Mouse (Mus musculus) forebrain, postnatal 0 days (tissue): ENCODE measurements around the gene Mamstr. TPM values are rescaled to one million over a fixed set of nuclear protein-coding genes. Genes with fewer than 3 reads are reported as not detected.

ENCODE experiments used
- ATAC-seq: fragments of 200-750 bp; cut with Nextera tagmentation; 2 replicates; pipeline ENCODE4 v1.8.0; 2017; ENCODE audit warnings: mild to moderate bottlenecking, moderate library complexity
- DNase-seq: peaks from one replicate; pipeline ENCODE4 v3.0.0-alpha.2; 2015
- H3K27ac ChIP-seq: fragments of 300-500 bp; sonication (generic); 2 replicates; pipeline ENCODE4 v1.5.1; 2014; ENCODE audit warnings: low read depth, mild to moderate bottlenecking, antibody characterized with exemption, low read length, moderate library complexity, mixed read lengths
- H3K27me3 ChIP-seq: fragments of 300-500 bp; sonication (generic); 2 replicates; pipeline ENCODE4 v1.6.1; 2014; ENCODE audit warnings: mild to moderate bottlenecking, low read length, mixed read lengths; ENCODE audit not compliant: insufficient read depth
- H3K36me3 ChIP-seq: fragments of 300-500 bp; sonication (generic); 2 replicates; pipeline ENCODE4 v1.6.1; 2014; ENCODE audit warnings: mild to moderate bottlenecking, moderate library complexity; ENCODE audit not compliant: insufficient read depth
- H3K4me1 ChIP-seq: fragments of 300-500 bp; sonication (generic); 2 replicates; pipeline ENCODE4 v1.6.1; 2014; ENCODE audit warnings: antibody characterized with exemption; ENCODE audit not compliant: insufficient read depth
- H3K4me2 ChIP-seq: fragments of 300-500 bp; sonication (generic); 2 replicates; pipeline ENCODE4 v1.6.1; 2014; ENCODE audit warnings: low read depth, mild to moderate bottlenecking, moderate library complexity
- H3K4me3 ChIP-seq: fragments of 300-500 bp; sonication (generic); 2 replicates; pipeline ENCODE4 v1.5.1; 2014; ENCODE audit warnings: low read depth, low read length, mixed read lengths
- H3K9ac ChIP-seq: fragments of 300-500 bp; sonication (generic); 2 replicates; pipeline ENCODE4 v1.6.1; 2014; ENCODE audit warnings: mild to moderate bottlenecking
- H3K9me3 ChIP-seq: fragments of 300-500 bp; sonication (generic); 2 replicates; pipeline ENCODE4 v1.6.1; 2016; ENCODE audit warnings: low read length
- CTCF ChIP-seq: sonication (generic); IDR thresholded peaks from 2 replicates; pipeline ENCODE4 v1.5.1; 2016; ENCODE audit warnings: antibody characterized with exemption, control low read depth, low read depth
- WGBS: fragments of 180-500 bp; shearing (Covaris S2); extraction: QIAGEN DNeasy Blood & Tissue Kit; methylation state at CpG from one replicate; pipeline ENCODE4 v1.1.7; 2014; 5-methylcytosine and 5-hydroxymethylcytosine counted together
- polyA plus RNA-seq: library from polyadenylated mRNA; unstranded; fragments of >200 nt; fragmentation: Nextera tagmentation; extraction: Ambion mirVana; gene quantifications from 2 replicates; pipeline ENCODE4 v1.2.1, GENCODE M21; 2015
- total RNA-seq: library from RNA; depleted of rRNA; stranded (reverse); fragments of >200 nt; gene quantifications from 2 replicates; pipeline ENCODE4 v1.2.3, GENCODE M21; 2014

Mamstr gene
- total and polyA plus RNA-seq, 2 experiments from 2014 or later, result 2.2 to 2.6 TPM

GRCm38 (mm10) chr7:45642503-45643255 lies 2.9 kb downstream of the Mamstr start:
- peak overlapping the region; percentile 59 for H3K9ac ChIP-seq
- no peaks in the 10 kb centered on the region for H3K36me3 ChIP-seq
- H3K4me3 ChIP-seq, result peak overlapping the region; percentile 44
- DNase-seq (no peak), ATAC-seq (no peak)
- 31% methylated on average over 16 of the region's 16 CpGs for WGBS
- no peaks in the 10 kb centered on the region for H3K27me3 ChIP-seq
- no peak for TF ChIP-seq CTCF
- H3K27ac ChIP-seq, result peak overlapping the region; percentile 87
- H3K9me3 ChIP-seq, result no peaks in the 10 kb centered on the region
- peaks cover 15% of the 10 kb centered on the region; the same call in 1 of the 2 replicates for H3K4me1 ChIP-seq
- H3K4me2 ChIP-seq, result peak overlapping the region; percentile 72

- peaks cover 15% of the 10 kb centered on the region; the same call in 1 of the 2 replicates for H3K4me1 ChIP-seq
- peak overlapping the region; percentile 72 for H3K4me2 ChIP-seq
- ATAC-seq, result peak; percentile 95
- peak overlapping the region; percentile 44 for H3K4me3 ChIP-seq
- 1% methylated on average over 28 of the region's 28 CpGs for WGBS
- DNase-seq, result peak; percentile 96
- no peaks in the 10 kb centered on the region for H3K9me3 ChIP-seq
- TF ChIP-seq CTCF, result no peak
- peak overlapping the region; percentile 59 for H3K9ac ChIP-seq
- H3K36me3 ChIP-seq, result no peaks in the 10 kb centered on the region
- peak overlapping the region; percentile 87 for H3K27ac ChIP-seq
- H3K27me3 ChIP-seq, result no peaks in the 10 kb centered on the region
These were observed 3.8 kb downstream of the Mamstr start for GRCm38 (mm10) chr7:45643441-45644178.

- H3K27me3 ChIP-seq, result no peaks in the 10 kb centered on the region
- H3K9ac ChIP-seq, result peak overlapping the region; percentile 14; the same call in 1 of the 2 replicates
- no peak for TF ChIP-seq CTCF
- H3K27ac ChIP-seq, result peak overlapping the region; percentile 62
- peak; percentile 53 for ATAC-seq
- no peaks in the 10 kb centered on the region for H3K36me3 ChIP-seq
- WGBS, result 4% methylated on average over 18 of the region's 18 CpGs
- H3K4me2 ChIP-seq, result peak overlapping the region; percentile 72
- H3K4me1 ChIP-seq, result peaks cover 15% of the 10 kb centered on the region; the same call in 1 of the 2 replicates
- peak; percentile 78 for DNase-seq
- peak overlapping the region; percentile 27 for H3K4me3 ChIP-seq
- no peaks in the 10 kb centered on the region for H3K9me3 ChIP-seq
These were observed 4.4 kb downstream of the Mamstr start for GRCm38 (mm10) chr7:45644183-45644582.

GRCm38 (mm10) chr7:45644872-45645590 lies 5.3 kb downstream of the Mamstr start:
- H3K27me3 ChIP-seq, result no peaks in the 10 kb centered on the region
- ATAC-seq, result no peak
- H3K4me3 ChIP-seq, result no peak overlapping the region; the same call in 1 of the 2 replicates
- H3K9me3 ChIP-seq, result no peaks in the 10 kb centered on the region
- H3K27ac ChIP-seq, result peak overlapping the region; percentile 62
- no peak for DNase-seq
- peaks cover 15% of the 10 kb centered on the region; the same call in 1 of the 2 replicates for H3K4me1 ChIP-seq
- H3K4me2 ChIP-seq, result peak overlapping the region; percentile 72
- no peak for TF ChIP-seq CTCF
- H3K9ac ChIP-seq, result no peak overlapping the region
- WGBS, result 68% methylated on average over 6 of the region's 6 CpGs
- H3K36me3 ChIP-seq, result no peaks in the 10 kb centered on the region

- H3K4me2 ChIP-seq, result no peak overlapping the region
- no peak overlapping the region for H3K4me3 ChIP-seq
- H3K4me1 ChIP-seq, result peaks cover 15% of the 10 kb centered on the region; the same call in 1 of the 2 replicates
- no peaks in the 10 kb centered on the region for H3K27me3 ChIP-seq
- no peaks in the 10 kb centered on the region for H3K36me3 ChIP-seq
- no peaks in the 10 kb centered on the region for H3K9me3 ChIP-seq
- no peak overlapping the region for H3K27ac ChIP-seq
- H3K9ac ChIP-seq, result no peak overlapping the region
- 86% methylated on average over 7 of the region's 7 CpGs for WGBS
- TF ChIP-seq CTCF, result no peak
- no peak for ATAC-seq
- DNase-seq, result no peak
These were observed 5.8 kb downstream of the Mamstr start for GRCm38 (mm10) chr7:45645591-45645971.

- no peak for TF ChIP-seq CTCF
- Histone ChIP-seq H3K9ac (no peak overlapping the region), H3K4me2 (no peak overlapping the region), H3K27me3 (no peaks in the 10 kb centered on the region), H3K36me3 (no peaks in the 10 kb centered on the region), H3K4me1 (peaks cover 15% of the 10 kb centered on the region; the same call in 1 of the 2 replicates), H3K9me3 (no peaks in the 10 kb centered on the region), H3K4me3 (no peak overlapping the region), H3K27ac (no peak overlapping the region)
- no peak for ATAC-seq
- WGBS, result 75% methylated on average over 4 of the region's 4 CpGs
- no peak for DNase-seq
These were observed 6.9 kb downstream of the Mamstr start for GRCm38 (mm10) chr7:45646671-45647070.
